Mouse (Mus musculus) embryonic facial prominence, embryonic 14.5 days (tissue): ENCODE measurements at regions not wholly inside any gene's neighbourhood (a gene's known extent, or its start where the extent isn't known, plus 50 kb on each side); places are given as distances from the start of the nearest gene placed in this dataset.
A peak's percentile ranks its signal among the peaks of the same experiment; 100 is the strongest.

Experiments
- ATAC-seq: fragments of 200-750 bp; cut with Nextera tagmentation; 2 replicates; pipeline ENCODE4 v1.8.0; 2017; ENCODE audit warnings: low read depth, moderate number of reproducible peaks, moderate TSS enrichment
- DNase-seq: peaks from one replicate; pipeline ENCODE4 v3.0.0-alpha.2; 2015; ENCODE audit warnings: low spot score
- H3K27ac ChIP-seq: fragments of 300-500 bp; sonication (generic); replicated peaks from 2 replicates; pipeline ENCODE4 v1.5.1; 2014; ENCODE audit warnings: low read depth, mild to moderate bottlenecking, low read length, moderate library complexity
- H3K27me3 ChIP-seq: fragments of 300-500 bp; sonication (generic); replicated peaks from 2 replicates; pipeline ENCODE4 v1.6.1; 2014; ENCODE audit warnings: low read length; ENCODE audit not compliant: control insufficient read depth, insufficient read depth
- H3K36me3 ChIP-seq: fragments of 300-500 bp; sonication (generic); 2 replicates; pipeline ENCODE4 v1.6.1; 2014; ENCODE audit warnings: low read length, mixed read lengths; ENCODE audit not compliant: control insufficient read depth, insufficient read depth
- H3K4me1 ChIP-seq: fragments of 300-500 bp; sonication (generic); 2 replicates; pipeline ENCODE4 v1.6.1; 2014; ENCODE audit warnings: antibody characterized with exemption, low read length; ENCODE audit not compliant: control insufficient read depth, insufficient read depth
- H3K4me2 ChIP-seq: fragments of 300-500 bp; sonication (generic); 2 replicates; pipeline ENCODE4 v1.6.1; 2014; ENCODE audit warnings: low read depth, mild to moderate bottlenecking, low read length, moderate library complexity, mixed read lengths
- H3K4me3 ChIP-seq: fragments of 300-500 bp; sonication (generic); 2 replicates; pipeline ENCODE4 v1.5.1; 2014; ENCODE audit warnings: low read depth, mild to moderate bottlenecking, low read length
- H3K9ac ChIP-seq: fragments of 300-500 bp; sonication (generic); 2 replicates; pipeline ENCODE4 v1.6.1; 2014; ENCODE audit warnings: low read depth, mild to moderate bottlenecking, low read length, moderate library complexity, mixed read lengths
- H3K9me3 ChIP-seq: fragments of 300-500 bp; sonication (generic); 2 replicates; pipeline ENCODE4 v1.6.1; 2016; ENCODE audit warnings: low read length; ENCODE audit not compliant: control insufficient read depth
- WGBS: fragments of 180-500 bp; shearing (Covaris S2); extraction: QIAGEN DNeasy Blood & Tissue Kit; methylation state at CpG from one replicate; pipeline ENCODE4 v1.1.7; 2014; 5-methylcytosine and 5-hydroxymethylcytosine counted together

GRCm38 (mm10) chr2:78753918-78754317 lies 114.0 kb upstream of the Ube2e3 start:
- ATAC-seq (no peak), DNase-seq (no peak)
- no peak overlapping the region for H3K27ac ChIP-seq
- no peaks in the 10 kb centered on the region for H3K4me1 ChIP-seq
- no peaks in the 10 kb centered on the region for H3K36me3 ChIP-seq
- H3K4me3 ChIP-seq: no peak overlapping the region
- H3K4me2 ChIP-seq: no peak overlapping the region
- no peak overlapping the region for H3K9ac ChIP-seq
- H3K27me3 ChIP-seq: no peaks in the 10 kb centered on the region
- 84% methylated on average over 4 of the region's 4 CpGs for WGBS
- H3K9me3 ChIP-seq: no peaks in the 10 kb centered on the region

GRCm38 (mm10) chr2:78730161-78730560 lies 137.8 kb upstream of the Ube2e3 start:
- Histone ChIP-seq H3K9ac (no peak overlapping the region), H3K4me3 (no peak overlapping the region), H3K4me2 (no peak overlapping the region), H3K9me3 (no peaks in the 10 kb centered on the region), H3K36me3 (no peaks in the 10 kb centered on the region), H3K27ac (no peak overlapping the region), H3K27me3 (no peaks in the 10 kb centered on the region), H3K4me1 (no peaks in the 10 kb centered on the region)
- DNase-seq (peak; percentile 64), ATAC-seq (no peak)
- 59% methylated on average over 6 of the region's 6 CpGs for WGBS

GRCm38 (mm10) chr2:78726060-78726459 lies 141.9 kb upstream of the Ube2e3 start:
- Histone ChIP-seq H3K4me3 (no peak overlapping the region), H3K4me1 (no peaks in the 10 kb centered on the region), H3K27ac (no peak overlapping the region), H3K9me3 (no peaks in the 10 kb centered on the region), H3K36me3 (no peaks in the 10 kb centered on the region), H3K27me3 (no peaks in the 10 kb centered on the region), H3K9ac (no peak overlapping the region), H3K4me2 (no peak overlapping the region)
- WGBS: 91% methylated on average over 7 of the region's 7 CpGs
- ATAC-seq: no peak
- no peak for DNase-seq

GRCm38 (mm10) chr2:78724416-78724815 lies 143.5 kb upstream of the Ube2e3 start:
- no peaks in the 10 kb centered on the region for H3K27me3 ChIP-seq
- DNase-seq: peak; percentile 19

GRCm38 (mm10) chr2:78723423-78723822 lies 144.5 kb upstream of the Ube2e3 start:
- H3K36me3 ChIP-seq: no peaks in the 10 kb centered on the region
- H3K9ac ChIP-seq: no peak overlapping the region
- ATAC-seq (no peak), DNase-seq (peak; percentile 5)
- H3K4me2 ChIP-seq: no peak overlapping the region
- H3K27me3 ChIP-seq: no peaks in the 10 kb centered on the region
- H3K9me3 ChIP-seq: no peaks in the 10 kb centered on the region
- H3K4me1 ChIP-seq: no peaks in the 10 kb centered on the region
- 92% methylated on average over 3 of the region's 3 CpGs for WGBS
- H3K27ac ChIP-seq: no peak overlapping the region
- H3K4me3 ChIP-seq: no peak overlapping the region

More at GRCm38 (mm10) chr2:78724416-78724815, 143.5 kb upstream of the Ube2e3 start:
- H3K9me3 ChIP-seq: no peaks in the 10 kb centered on the region
- H3K4me2 ChIP-seq: no peak overlapping the region
- ATAC-seq: no peak
- H3K9ac ChIP-seq: no peak overlapping the region
- no peaks in the 10 kb centered on the region for H3K36me3 ChIP-seq
- no peak overlapping the region for H3K27ac ChIP-seq
- 30% methylated on average over 2 of the region's 2 CpGs for WGBS
- no peaks in the 10 kb centered on the region for H3K4me1 ChIP-seq
- no peak overlapping the region for H3K4me3 ChIP-seq

- H3K4me1 ChIP-seq: no peaks in the 10 kb centered on the region
- no peak for DNase-seq
- no peaks in the 10 kb centered on the region for H3K27me3 ChIP-seq
- no peak overlapping the region for H3K4me3 ChIP-seq
- no peaks in the 10 kb centered on the region for H3K9me3 ChIP-seq
- H3K9ac ChIP-seq: no peak overlapping the region
- no peaks in the 10 kb centered on the region for H3K36me3 ChIP-seq
- no peak for ATAC-seq
- 81% methylated on average over 6 of the region's 6 CpGs for WGBS
- no peak overlapping the region for H3K27ac ChIP-seq
- H3K4me2 ChIP-seq: no peak overlapping the region
These were observed 145.2 kb upstream of the Ube2e3 start for GRCm38 (mm10) chr2:78722739-78723138.

- ATAC-seq: no peak
- no peaks in the 10 kb centered on the region for H3K9me3 ChIP-seq
These were observed 149.4 kb upstream of the Ube2e3 start for GRCm38 (mm10) chr2:78718550-78718949.

GRCm38 (mm10) chr2:78716157-78716798 lies 151.6 kb upstream of the Ube2e3 start:
- 74% methylated on average over 7 of the region's 7 CpGs for WGBS
- Histone ChIP-seq H3K9me3 (no peaks in the 10 kb centered on the region), H3K27ac (no peak overlapping the region), H3K4me2 (no peak overlapping the region), H3K4me1 (no peaks in the 10 kb centered on the region), H3K9ac (no peak overlapping the region), H3K27me3 (no peaks in the 10 kb centered on the region), H3K4me3 (no peak overlapping the region), H3K36me3 (no peaks in the 10 kb centered on the region)
- no peak for DNase-seq
- no peak for ATAC-seq

More at GRCm38 (mm10) chr2:78718550-78718949, 149.4 kb upstream of the Ube2e3 start:
- DNase-seq: no peak
- 41% methylated on average over 1 of the region's 1 CpGs for WGBS
- Histone ChIP-seq H3K27ac (no peak overlapping the region), H3K36me3 (no peaks in the 10 kb centered on the region), H3K4me3 (no peak overlapping the region), H3K9ac (no peak overlapping the region), H3K4me1 (no peaks in the 10 kb centered on the region), H3K27me3 (no peaks in the 10 kb centered on the region), H3K4me2 (no peak overlapping the region)

GRCm38 (mm10) chr2:78694851-78695250 lies 173.1 kb upstream of the Ube2e3 start:
- no peaks in the 10 kb centered on the region for H3K4me1 ChIP-seq
- no peaks in the 10 kb centered on the region for H3K27me3 ChIP-seq
- no peak for ATAC-seq
- H3K36me3 ChIP-seq: no peaks in the 10 kb centered on the region
- H3K9ac ChIP-seq: no peak overlapping the region
- no peaks in the 10 kb centered on the region for H3K9me3 ChIP-seq
- H3K4me3 ChIP-seq: no peak overlapping the region
- H3K4me2 ChIP-seq: no peak overlapping the region
- peak; percentile 17 for DNase-seq
- no peak overlapping the region for H3K27ac ChIP-seq
- 27% methylated on average over 6 of the region's 6 CpGs for WGBS
